8 mouse cellular contexts compared by ENCODE assay signal in genomic region chr8:120589921-120590320, GRCm38 (mm10). TPM values are rescaled to one million over a fixed set of nuclear protein-coding genes. Genes with fewer than 3 reads are reported as not detected.
DNase-seq lines count a peak whose midpoint lies in the region; ATAC-seq lines count a peak whose summit lies in the region.

No protein-coding gene starts in this region.

- H3K27ac ChIP-seq in forebrain, embryonic 10.5 days = peak overlapping the region; percentile 57
- H3K27ac ChIP-seq in hindbrain, embryonic 15.5 days (replicated peaks) = peak overlapping the region; percentile 56; the same call in 1 of the 2 replicates
- peak overlapping the region; percentile 34 for H3K27ac ChIP-seq in liver, embryonic 13.5 days

- 60% methylated on average over 2 of the region's 2 CpGs for WGBS in forebrain, embryonic 10.5 days
- 51% methylated on average over 2 of the region's 2 CpGs for WGBS in hindbrain, embryonic 15.5 days
- WGBS in liver, embryonic 13.5 days (ENCODE audit: insufficient replicate concordance) = 44% methylated on average over 2 of the region's 2 CpGs

- peaks cover 47% of the 10 kb centered on the region for H3K4me1 ChIP-seq in megakaryocyte, embryonic 14.5 days
- H3K4me1 ChIP-seq in forebrain, embryonic 10.5 days = peaks cover 45% of the 10 kb centered on the region
- H3K4me1 ChIP-seq in hindbrain, embryonic 15.5 days (replicated peaks) = peaks cover 12% of the 10 kb centered on the region
- peaks cover 42% of the 10 kb centered on the region for H3K4me1 ChIP-seq in liver, embryonic 13.5 days (replicated peaks)

- peaks cover 5% of the 10 kb centered on the region; the same call in 1 of the 2 replicates for H3K9me3 ChIP-seq in megakaryocyte, embryonic 14.5 days
- no peaks in the 10 kb centered on the region for H3K9me3 ChIP-seq in forebrain, embryonic 10.5 days
- no peaks in the 10 kb centered on the region for H3K9me3 ChIP-seq in hindbrain, embryonic 15.5 days
- 0 out of 2 replicates have a peak, but pooled peaks cover 4% of the 10 kb centered on the region for H3K9me3 ChIP-seq in liver, embryonic 13.5 days (replicated peaks)

- ATAC-seq in megakaryocyte, adult 5-6 weeks (ENCODE audit: poor library complexity, severe bottlenecking) = no peak
- ATAC-seq in hindbrain, embryonic 15.5 days (ENCODE audit: low FRiP score, low read depth) = no peak
- no peak for ATAC-seq in liver, embryonic 13.5 days (ENCODE audit: low read depth)

- peak overlapping the region; percentile 89 for H3K4me2 ChIP-seq in hindbrain, embryonic 15.5 days
- peak overlapping the region; percentile 98 for H3K4me2 ChIP-seq in liver, embryonic 13.5 days

- H3K27me3 ChIP-seq in megakaryocyte, embryonic 14.5 days (replicated peaks) = peaks cover 2% of the 10 kb centered on the region
- H3K27me3 ChIP-seq in forebrain, embryonic 10.5 days (ENCODE audit: poor library complexity, severe bottlenecking) = no peaks in the 10 kb centered on the region
- no peaks in the 10 kb centered on the region for H3K27me3 ChIP-seq in hindbrain, embryonic 15.5 days
- H3K27me3 ChIP-seq in liver, embryonic 13.5 days = no peaks in the 10 kb centered on the region

- peak overlapping the region; percentile 95 for H3K4me3 ChIP-seq in megakaryocyte, embryonic 14.5 days (replicated peaks)
- H3K4me3 ChIP-seq in forebrain, embryonic 10.5 days = peak overlapping the region; percentile 77
- peak overlapping the region; percentile 50 for H3K4me3 ChIP-seq in hindbrain, embryonic 15.5 days
- peak overlapping the region; percentile 91 for H3K4me3 ChIP-seq in liver, embryonic 13.5 days (replicated peaks)

- peaks cover 22% of the 10 kb centered on the region for H3K36me3 ChIP-seq in megakaryocyte, embryonic 14.5 days (replicated peaks; ENCODE audit: low read length)
- peaks cover 28% of the 10 kb centered on the region for H3K36me3 ChIP-seq in forebrain, embryonic 10.5 days (replicated peaks)
- no peaks in the 10 kb centered on the region for H3K36me3 ChIP-seq in hindbrain, embryonic 15.5 days
- H3K36me3 ChIP-seq in liver, embryonic 13.5 days = peaks cover 26% of the 10 kb centered on the region

- peak overlapping the region; percentile 34; the same call in 1 of the 2 replicates for H3K9ac ChIP-seq in hindbrain, embryonic 15.5 days
- peak overlapping the region; percentile 65 for H3K9ac ChIP-seq in liver, embryonic 13.5 days

- DNase-seq in forebrain, embryonic 10.5 days (ENCODE audit: extremely low spot score, low spot score) = no peak
- no peak for DNase-seq in liver, embryonic 13.5 days
- no peak for DNase-seq in c-Kit-positive CD71-positive TER-119-positive erythroid progenitor cells, embryonic 14.5 days (ENCODE audit: low spot score)
- no peak for DNase-seq in urinary bladder, postnatal 10 days (ENCODE audit: low spot score)
- DNase-seq in thymus, adult 18-20 months = no peak

RNA-seq across cellular contexts. Expression of gene Gins2, which starts 0.8 kb away (rescaled TPM):
- polyA plus RNA-seq in megakaryocyte, embryonic 14.5 days (2012; ENCODE audit: insufficient read depth, low replicate concordance) = 8.3 and 35.4 TPM in 2 replicates
- total RNA-seq in megakaryocyte, adult 5-6 weeks (2015) = 28.3 and 31.8 TPM in 2 replicates
- 23.2 and 28.9 TPM in 2 replicates for total RNA-seq in megakaryocyte, adult 5-6 weeks (2017)
- polyA plus RNA-seq in forebrain, embryonic 10.5 days (2016; fragmentation: Nextera tagmentation; extraction: Ambion mirVana) = 154 and 158 TPM in 2 replicates
- 19.0 and 24.9 TPM in 2 replicates for polyA plus RNA-seq in hindbrain, embryonic 15.5 days (2015; fragmentation: Nextera tagmentation; extraction: Ambion mirVana)
- 75.6 and 75.9 TPM in 2 replicates for polyA plus RNA-seq in liver, embryonic 13.5 days (2015; fragmentation: Nextera tagmentation; extraction: Ambion mirVana)

RNA-seq across cellular contexts. Expression of gene 1190005I06Rik, which starts 57.5 kb away (rescaled TPM):
- 3.6 TPM in 1 of 2 replicates, not detected in the other for polyA plus RNA-seq in megakaryocyte, embryonic 14.5 days (2012; ENCODE audit: insufficient read depth, low replicate concordance)
- 0.18 TPM in 1 of 2 replicates, not detected in the other for total RNA-seq in megakaryocyte, adult 5-6 weeks (2015)
- not detected in 2 replicates for total RNA-seq in megakaryocyte, adult 5-6 weeks (2017)
- polyA plus RNA-seq in forebrain, embryonic 10.5 days (2016; fragmentation: Nextera tagmentation; extraction: Ambion mirVana) = 2.3 and 2.8 TPM in 2 replicates
- polyA plus RNA-seq in hindbrain, embryonic 15.5 days (2015; fragmentation: Nextera tagmentation; extraction: Ambion mirVana) = 15.8 and 17.3 TPM in 2 replicates
- polyA plus RNA-seq in liver, embryonic 13.5 days (2015; fragmentation: Nextera tagmentation; extraction: Ambion mirVana) = 0.89 and 1.2 TPM in 2 replicates
